Comparison of ENCODE assay signal across 8 mouse cellular contexts in genomic region chr5:110494396-110494795, GRCm38 (mm10). TPM values are rescaled to one million over a fixed set of nuclear protein-coding genes. Genes with fewer than 3 reads are reported as not detected.
DNase-seq lines count a peak whose midpoint lies in the region; ATAC-seq and TF ChIP-seq lines count a peak whose summit lies in the region.

No protein-coding gene starts in this region.

- ATAC-seq in lung, postnatal 0 days: no peak
- ATAC-seq in hindbrain, embryonic 15.5 days (ENCODE audit: low FRiP score, low read depth): peak; percentile 9; the same call in 1 of the 2 replicates
- 0 out of 2 replicates have a peak, but pooled peaks have one; percentile 26 for ATAC-seq in neural tube, embryonic 14.5 days (ENCODE audit: low read depth)

- no peak overlapping the region for H3K4me2 ChIP-seq in lung, postnatal 0 days (replicated peaks; ENCODE audit: low read depth, low read length)
- H3K4me2 ChIP-seq in hindbrain, embryonic 15.5 days: peak overlapping the region; percentile 26; the same call in 1 of the 2 replicates
- no peak overlapping the region for H3K4me2 ChIP-seq in neural tube, embryonic 14.5 days (ENCODE audit: low read depth, low read length)

- TF ChIP-seq EP300 in lung, postnatal 0 days (IDR thresholded peaks at IDR 0.05): no peak

- peak; percentile 26 for DNase-seq in lung, postnatal 36 days
- DNase-seq in lung, postnatal 0 days (ENCODE audit: low spot score): no peak
- peak; percentile 14 for DNase-seq in fibroblast of lung, adult 2 months (ENCODE audit: low read depth)
- DNase-seq in cerebellum, postnatal 14 days: no peak
- no peak for DNase-seq in natural killer cell, adult 2 months (ENCODE audit: low spot score in 2 of 2)
- no peak for DNase-seq in thymus, postnatal 36 days

- H3K27me3 ChIP-seq in lung, postnatal 0 days (replicated peaks; ENCODE audit: insufficient read depth, low read length): no peaks in the 10 kb centered on the region
- no peaks in the 10 kb centered on the region for H3K27me3 ChIP-seq in hindbrain, embryonic 15.5 days
- no peaks in the 10 kb centered on the region for H3K27me3 ChIP-seq in neural tube, embryonic 14.5 days (ENCODE audit: control insufficient read depth, insufficient read depth, low read length)

- no peak overlapping the region for H3K9ac ChIP-seq in lung, postnatal 0 days (replicated peaks; ENCODE audit: low read depth)
- 0 out of 2 replicates have a peak overlapping the region, but pooled peaks have one; percentile 2 for H3K9ac ChIP-seq in hindbrain, embryonic 15.5 days
- H3K9ac ChIP-seq in neural tube, embryonic 14.5 days (replicated peaks; ENCODE audit: low read depth, low read length): no peak overlapping the region

- no peak overlapping the region for H3K4me3 ChIP-seq in lung, postnatal 0 days (ENCODE audit: low read depth, low read length)
- H3K4me3 ChIP-seq in hindbrain, embryonic 15.5 days: no peak overlapping the region
- no peak overlapping the region for H3K4me3 ChIP-seq in neural tube, embryonic 14.5 days (ENCODE audit: low read depth, low read length)

- H3K27ac ChIP-seq in lung, postnatal 0 days (ENCODE audit: low read length): no peak overlapping the region
- peak overlapping the region; percentile 40 for H3K27ac ChIP-seq in hindbrain, embryonic 15.5 days (replicated peaks)
- peak overlapping the region; percentile 6; the same call in 1 of the 2 replicates for H3K27ac ChIP-seq in neural tube, embryonic 14.5 days (ENCODE audit: low read depth, low read length)

- no peaks in the 10 kb centered on the region for H3K36me3 ChIP-seq in lung, postnatal 0 days (ENCODE audit: insufficient read depth, low read length)
- H3K36me3 ChIP-seq in hindbrain, embryonic 15.5 days: no peaks in the 10 kb centered on the region
- no peaks in the 10 kb centered on the region for H3K36me3 ChIP-seq in neural tube, embryonic 14.5 days (ENCODE audit: control insufficient read depth, insufficient read depth, low read length)

- WGBS in lung, postnatal 0 days: 50% methylated on average over 4 of the region's 4 CpGs
- 35% methylated on average over 4 of the region's 4 CpGs for WGBS in hindbrain, embryonic 15.5 days
- WGBS in neural tube, embryonic 14.5 days: 43% methylated on average over 4 of the region's 4 CpGs

- TF ChIP-seq CTCF in lung, postnatal 0 days (IDR thresholded peaks at IDR 0.05): no peak

- no peaks in the 10 kb centered on the region for H3K4me1 ChIP-seq in lung, postnatal 0 days (ENCODE audit: insufficient read depth, low read depth, low read length)
- peaks cover 12% of the 10 kb centered on the region for H3K4me1 ChIP-seq in hindbrain, embryonic 15.5 days (replicated peaks)
- no peaks in the 10 kb centered on the region for H3K4me1 ChIP-seq in neural tube, embryonic 14.5 days (ENCODE audit: control insufficient read depth, insufficient read depth, low read length)

- H3K9me3 ChIP-seq in lung, postnatal 0 days (ENCODE audit: low read length): no peaks in the 10 kb centered on the region
- H3K9me3 ChIP-seq in hindbrain, embryonic 15.5 days: no peaks in the 10 kb centered on the region
- no peaks in the 10 kb centered on the region for H3K9me3 ChIP-seq in neural tube, embryonic 14.5 days (ENCODE audit: control insufficient read depth, low read length)

RNA-seq across cellular contexts. Expression of gene Fbrsl1, which starts 46.1 kb away (rescaled TPM):
- polyA plus RNA-seq in lung, postnatal 0 days (2015; fragmentation: Nextera tagmentation; extraction: Ambion mirVana): 9.0 and 10.4 TPM in 2 replicates
- polyA plus RNA-seq in hindbrain, embryonic 15.5 days (2015; fragmentation: Nextera tagmentation; extraction: Ambion mirVana): 20.8 and 25.1 TPM in 2 replicates
- 21.2 and 23.5 TPM in 2 replicates for polyA plus RNA-seq in neural tube, embryonic 14.5 days (2014; fragmentation: Nextera tagmentation; extraction: Ambion mirVana)

RNA-seq across cellular contexts. Expression of gene Galnt9, which starts 49.8 kb away (rescaled TPM):
- 0.18 and 0.26 TPM in 2 replicates for polyA plus RNA-seq in lung, postnatal 0 days (2015; fragmentation: Nextera tagmentation; extraction: Ambion mirVana)
- 23.9 and 26.4 TPM in 2 replicates for polyA plus RNA-seq in hindbrain, embryonic 15.5 days (2015; fragmentation: Nextera tagmentation; extraction: Ambion mirVana)
- 25.1 and 26.0 TPM in 2 replicates for polyA plus RNA-seq in neural tube, embryonic 14.5 days (2014; fragmentation: Nextera tagmentation; extraction: Ambion mirVana)

Comparison
In these comparisons a context has a peak if more than half of its experiments do, and no peak if none do; other contexts are left out.
1. DNase-seq: peak in lung, postnatal 36 days (single experiment) and fibroblast of lung, adult 2 months (single experiment); none in lung, postnatal 0 days (single experiment), cerebellum, postnatal 14 days (0 of 2), natural killer cell, adult 2 months (0 of 2) and thymus, postnatal 36 days (0 of 2).
2. RNA of gene Galnt9, which starts 49.8 kb away (polyA plus RNA-seq): 23.9 to 26.4 TPM in hindbrain, embryonic 15.5 days and 25.1 to 26.0 TPM in neural tube, embryonic 14.5 days; 0.18 to 0.26 TPM in lung, postnatal 0 days; every median in the first group is over 10 times any median in the second.